Mouse (Mus musculus): ENCODE measurements around the gene Tmem121b. TPM values are rescaled to one million over a fixed set of nuclear protein-coding genes. Genes with fewer than 3 reads are reported as not detected.

Gene Tmem121b
- total and polyA plus RNA-seq, 3 experiments: not detected

DNA sequence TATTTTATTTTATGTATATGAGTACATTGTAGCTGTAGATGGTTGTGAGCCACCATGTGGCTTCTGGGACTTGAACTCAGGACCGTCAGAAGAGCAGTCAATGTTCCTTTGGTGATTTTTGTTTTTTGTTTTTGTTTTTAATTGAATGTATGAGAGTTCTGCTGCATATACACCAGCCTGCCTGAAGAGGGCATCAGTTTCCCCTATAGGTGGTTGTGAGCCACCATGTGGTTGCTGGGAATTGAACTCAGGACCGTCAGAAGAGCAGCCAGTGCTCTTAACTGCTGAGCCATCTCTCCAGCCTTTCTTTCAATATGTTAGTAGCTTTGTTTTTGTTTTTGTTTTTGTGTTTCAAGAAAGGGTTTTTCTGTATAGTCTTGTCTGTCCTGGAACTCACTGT lies 42.7 kb upstream of the Tmem121b start:
- intact Hi-C loops (cut with DNase I): loop anchor here (5.0 kb wide), 2 partner anchors 111 to 361 kb away; no protein-coding TSS in a partner anchor
- H3K27ac ChIP-seq: no peak overlapping the region
- DNase-seq: no peak
- H3K79me2 ChIP-seq (replicated peaks; ENCODE audit: control insufficient read depth, insufficient read depth, low read length): no peaks in the 10 kb centered on the region
- whole genome bisulfite sequencing: 84% methylated on average over 2 of the region's 2 CpGs
- H3K4me1 ChIP-seq (ENCODE audit: control insufficient read depth, insufficient read depth, low read length): peaks cover 7% of the 10 kb centered on the region
- H3K9ac ChIP-seq (ENCODE audit: low read depth, low read length): no peak overlapping the region
- peak; percentile 35 for TF ChIP-seq CTCF (IDR thresholded peaks at IDR 0.05)
- TF ChIP-seq POLR2A (IDR thresholded peaks at IDR 0.05; ENCODE audit: insufficient read depth, low read depth, low read length): no peak
- H3K4me3 ChIP-seq: no peak overlapping the region
- H3K36me3 ChIP-seq (ENCODE audit: control insufficient read depth, insufficient read depth, low read length): no peaks in the 10 kb centered on the region
- no peaks in the 10 kb centered on the region for H3K27me3 ChIP-seq (ENCODE audit: control insufficient read depth, insufficient read depth, low read length)

GRCm38 (mm10) chr6:120532594-120532993 lies 39.0 kb upstream of the Tmem121b start:
- Histone ChIP-seq H3K36me3 (ENCODE audit: control insufficient read depth, insufficient read depth, low read length) (no peaks in the 10 kb centered on the region; the same call in 1 of the 2 replicates), H3K79me2 (replicated peaks; ENCODE audit: control insufficient read depth, insufficient read depth, low read length) (peaks cover 7% of the 10 kb centered on the region), H3K4me1 (ENCODE audit: control insufficient read depth, insufficient read depth, low read length) (peaks cover 6% of the 10 kb centered on the region), H3K27ac (no peak overlapping the region), H3K27me3 (ENCODE audit: control insufficient read depth, insufficient read depth, low read length) (no peaks in the 10 kb centered on the region), H3K4me3 (no peak overlapping the region), H3K9ac (ENCODE audit: low read depth, low read length) (no peak overlapping the region)
- TF ChIP-seq CTCF (IDR thresholded peaks at IDR 0.05) (no peak), EP300 (IDR thresholded peaks at IDR 0.05; ENCODE audit: insufficient read depth, low read depth, low read length) (no peak), POLR2A (IDR thresholded peaks at IDR 0.05; ENCODE audit: insufficient read depth, low read depth, low read length) (no peak)
- intact Hi-C loops (cut with DNase I): loop anchor here (5.0 kb wide), 1 partner anchor 290 kb away; the partner anchor contains the start of gene Atp6v1e1
- WGBS: 75% methylated on average over 1 of the region's 1 CpGs
- DNase-seq: no peak

DNA sequence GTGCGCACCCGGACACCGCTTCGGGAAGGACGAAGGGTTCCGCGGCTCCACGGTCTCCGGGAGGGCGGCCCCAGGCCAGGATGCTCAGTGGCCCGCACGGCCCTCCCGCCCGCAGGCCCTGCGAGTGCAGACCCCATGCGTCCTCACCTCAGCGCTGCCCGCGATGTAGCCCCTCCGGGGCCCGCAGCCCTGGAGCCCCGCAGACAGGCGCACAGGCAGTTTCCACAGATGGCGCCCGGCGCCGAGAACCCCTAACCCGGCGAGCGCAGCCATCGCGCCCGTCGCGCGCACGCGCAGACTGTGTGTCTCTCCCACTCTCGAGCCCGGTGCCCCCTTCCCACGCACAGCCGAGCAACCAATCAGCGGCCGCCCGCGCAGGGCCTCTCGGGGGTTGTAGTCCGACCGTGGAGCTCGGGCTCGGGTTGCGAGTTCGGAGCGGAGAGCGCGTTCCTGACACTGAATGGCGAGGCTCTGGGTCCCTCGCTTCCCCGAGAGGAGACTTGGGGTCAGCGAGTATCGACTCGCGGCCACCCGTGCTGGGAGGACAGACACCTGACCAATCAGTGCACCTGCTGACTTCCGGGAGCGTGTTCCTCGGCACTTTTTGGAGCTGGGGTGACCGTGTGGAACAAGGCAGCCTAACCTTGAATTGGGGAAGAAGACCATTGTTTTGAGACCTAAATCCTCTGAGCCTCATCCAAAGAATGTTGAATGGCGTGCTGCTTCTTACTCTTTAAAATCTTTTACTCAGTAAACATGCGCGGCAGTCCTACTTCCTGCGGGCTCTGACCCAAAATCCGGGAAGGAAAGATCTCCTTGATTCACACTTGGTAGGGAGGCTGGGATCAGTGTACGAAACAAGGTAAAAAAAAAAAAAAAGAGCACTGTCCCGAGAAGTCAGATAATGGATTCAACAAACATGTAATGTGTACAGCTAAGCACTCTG lies 37.7 kb upstream of the Tmem121b start, which contains the start of gene Hdhd5:
Gene Hdhd5 (minus strand): TSS at position 300 of the 946 bp plus-strand sequence.
- Histone ChIP-seq H3K4me3 (peak within 1 kb of the TSS; percentile 86), H3K9ac (ENCODE audit: low read depth, low read length) (peak within 1 kb of the TSS; percentile 90), H3K4me1 (ENCODE audit: control insufficient read depth, insufficient read depth, low read length) (peaks cover 6% of the 10 kb centered on the region), H3K27ac (peak within 1 kb of the TSS; percentile 97), H3K27me3 (ENCODE audit: control insufficient read depth, insufficient read depth, low read length) (no peaks in the 10 kb centered on the region), H3K79me2 (replicated peaks; ENCODE audit: control insufficient read depth, insufficient read depth, low read length) (peaks cover 7% of the 10 kb centered on the region), H3K36me3 (ENCODE audit: control insufficient read depth, insufficient read depth, low read length) (no peaks in the 10 kb centered on the region; the same call in 1 of the 2 replicates)
- TF ChIP-seq POLR2A (IDR thresholded peaks at IDR 0.05; ENCODE audit: insufficient read depth, low read depth, low read length) (peak; percentile 78), EP300 (IDR thresholded peaks at IDR 0.05; ENCODE audit: insufficient read depth, low read depth, low read length) (0 out of 2 replicates have a peak, but pooled peaks have one; percentile 16), CTCF (IDR thresholded peaks at IDR 0.05) (no peak)
- intact Hi-C loops (cut with DNase I): loop anchor here (5.0 kb wide), 1 partner anchor 291 kb away; the partner anchor contains the start of gene Atp6v1e1
- under 1% methylated on average over 75 of the region's 75 CpGs for WGBS
- peak; percentile 93 to 94 for DNase-seq

DNA sequence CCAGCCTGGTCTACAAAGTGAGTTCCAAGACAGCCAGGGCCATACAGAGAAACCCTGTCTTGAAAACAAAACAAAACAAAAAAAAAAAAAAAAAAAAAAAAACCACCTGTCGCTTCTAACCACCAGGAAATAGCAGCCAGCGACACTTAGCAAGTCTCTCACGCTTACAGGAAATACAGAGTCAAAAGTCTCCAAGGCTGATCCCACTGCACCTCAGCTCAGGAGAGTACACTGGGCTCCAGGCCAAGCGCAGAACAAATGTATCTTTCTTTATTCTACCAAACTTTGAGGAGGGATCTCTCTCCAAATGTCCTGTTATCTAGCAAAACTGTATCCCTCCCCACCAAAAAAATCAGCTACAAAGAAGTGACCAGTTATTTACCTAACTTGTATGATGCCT lies 35.5 kb upstream of the Tmem121b start:
- WGBS: 56% methylated on average over 4 of the region's 4 CpGs
- Histone ChIP-seq H3K9ac (ENCODE audit: low read depth, low read length) (no peak overlapping the region), H3K27ac (no peak overlapping the region), H3K79me2 (replicated peaks; ENCODE audit: control insufficient read depth, insufficient read depth, low read length) (peaks cover 7% of the 10 kb centered on the region), H3K4me1 (ENCODE audit: control insufficient read depth, insufficient read depth, low read length) (peaks cover 6% of the 10 kb centered on the region), H3K4me3 (no peak overlapping the region), H3K36me3 (ENCODE audit: control insufficient read depth, insufficient read depth, low read length) (no peaks in the 10 kb centered on the region; the same call in 1 of the 2 replicates), H3K27me3 (ENCODE audit: control insufficient read depth, insufficient read depth, low read length) (no peaks in the 10 kb centered on the region)
- TF ChIP-seq POLR2A (IDR thresholded peaks at IDR 0.05; ENCODE audit: insufficient read depth, low read depth, low read length) (no peak), CTCF (IDR thresholded peaks at IDR 0.05) (no peak), EP300 (IDR thresholded peaks at IDR 0.05; ENCODE audit: insufficient read depth, low read depth, low read length) (no peak)
- intact Hi-C loops (cut with DNase I): no loop called here
- no peak for DNase-seq

DNA sequence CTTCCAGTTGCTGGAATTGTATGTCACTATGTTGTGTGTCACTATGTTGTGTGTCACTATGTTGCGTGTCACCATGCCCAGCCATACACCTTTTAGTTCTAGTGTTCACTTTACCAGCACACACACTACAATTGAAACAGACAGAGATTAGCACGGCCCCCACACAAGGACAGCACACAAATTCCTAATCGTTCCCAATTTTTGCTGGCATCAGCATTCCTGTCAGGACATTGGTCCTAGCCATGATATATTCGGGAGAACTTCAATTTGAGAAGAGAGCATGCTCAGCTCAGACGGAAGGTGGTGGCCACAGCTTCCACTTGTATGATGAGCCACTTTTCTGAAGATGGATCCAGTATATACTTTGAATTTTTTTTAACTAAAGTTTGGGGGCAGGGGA lies 31.2 kb upstream of the Tmem121b start:
- Histone ChIP-seq H3K27ac (no peak overlapping the region), H3K4me3 (no peak overlapping the region), H3K27me3 (ENCODE audit: control insufficient read depth, insufficient read depth, low read length) (no peaks in the 10 kb centered on the region), H3K4me1 (ENCODE audit: control insufficient read depth, insufficient read depth, low read length) (peaks cover 2% of the 10 kb centered on the region; the same call in 1 of the 2 replicates), H3K36me3 (ENCODE audit: control insufficient read depth, insufficient read depth, low read length) (no peaks in the 10 kb centered on the region), H3K9ac (ENCODE audit: low read depth, low read length) (no peak overlapping the region), H3K79me2 (replicated peaks; ENCODE audit: control insufficient read depth, insufficient read depth, low read length) (peaks cover 4% of the 10 kb centered on the region; the same call in 1 of the 2 replicates)
- intact Hi-C loops (cut with DNase I): no loop called here
- no peak for TF ChIP-seq POLR2A (IDR thresholded peaks at IDR 0.05; ENCODE audit: insufficient read depth, low read depth, low read length)
- TF ChIP-seq CTCF (IDR thresholded peaks at IDR 0.05): no peak
- no peak for TF ChIP-seq EP300 (IDR thresholded peaks at IDR 0.05; ENCODE audit: insufficient read depth, low read depth, low read length)
- 93% methylated on average over 5 of the region's 5 CpGs for WGBS
- DNase-seq: no peak

DNA sequence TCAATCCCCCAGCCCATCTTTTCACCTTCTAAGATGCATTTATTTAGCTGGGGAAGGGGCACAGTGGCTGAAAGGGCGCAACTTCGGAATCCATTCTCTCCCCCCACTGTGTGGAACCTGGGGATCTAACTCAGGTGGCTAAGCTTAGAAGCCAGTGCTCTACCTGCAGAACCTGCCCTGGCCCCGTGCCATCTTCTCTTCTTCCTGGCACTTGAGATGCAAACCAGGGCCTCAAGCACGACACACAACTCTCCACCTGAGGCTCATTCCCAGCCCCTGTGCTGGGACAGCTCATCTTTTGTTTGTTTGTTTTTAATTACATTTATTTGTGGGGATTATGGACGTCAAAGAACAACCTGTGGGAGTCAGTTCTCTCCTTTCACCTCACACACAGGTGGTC lies 26.0 kb upstream of the Tmem121b start:
- intact Hi-C loops (cut with DNase I): no loop called here
- Histone ChIP-seq H3K79me2 (replicated peaks; ENCODE audit: control insufficient read depth, insufficient read depth, low read length) (no peaks in the 10 kb centered on the region), H3K4me1 (ENCODE audit: control insufficient read depth, insufficient read depth, low read length) (no peaks in the 10 kb centered on the region), H3K27me3 (ENCODE audit: control insufficient read depth, insufficient read depth, low read length) (no peaks in the 10 kb centered on the region), H3K4me3 (no peak overlapping the region), H3K9ac (ENCODE audit: low read depth, low read length) (no peak overlapping the region), H3K27ac (no peak overlapping the region), H3K36me3 (ENCODE audit: control insufficient read depth, insufficient read depth, low read length) (no peaks in the 10 kb centered on the region)
- 90% methylated on average over 5 of the region's 5 CpGs for WGBS
- DNase-seq: no peak
- TF ChIP-seq CTCF (IDR thresholded peaks at IDR 0.05) (no peak), EP300 (IDR thresholded peaks at IDR 0.05; ENCODE audit: insufficient read depth, low read depth, low read length) (no peak), POLR2A (IDR thresholded peaks at IDR 0.05; ENCODE audit: insufficient read depth, low read depth, low read length) (no peak)
